In the genomic region with DNA sequence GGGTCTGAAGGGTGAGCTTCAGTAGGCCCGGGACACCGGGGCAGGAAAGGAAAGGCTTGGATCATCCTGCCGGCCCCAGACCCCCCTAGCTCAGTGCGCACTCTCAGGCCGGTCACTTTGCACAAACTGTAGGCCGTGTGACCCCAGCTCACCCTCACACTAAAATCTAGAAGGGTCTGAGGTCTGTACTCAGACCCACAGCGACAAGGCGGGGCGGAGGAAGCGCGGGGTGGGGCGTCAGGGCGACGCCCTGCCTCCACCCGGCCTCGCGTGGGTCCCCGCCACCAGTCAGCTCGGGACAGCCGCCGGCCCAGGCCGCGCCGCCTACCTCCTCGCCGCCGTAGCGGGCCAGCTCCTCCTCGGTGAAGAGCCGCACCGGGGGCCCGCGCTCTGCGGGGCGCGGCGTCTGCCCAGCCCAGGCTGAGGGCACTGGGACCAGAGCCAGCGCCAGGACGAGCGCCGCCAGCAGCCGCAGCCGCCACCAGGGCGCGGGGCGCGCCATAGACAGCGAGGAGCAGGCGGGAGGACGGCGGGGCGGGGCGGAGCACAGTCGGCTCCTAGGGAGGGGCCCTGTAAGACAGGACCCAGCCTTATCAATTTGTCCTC, we compare ENCODE assay signal across 8 mouse cellular contexts. TPM values are rescaled to one million over a fixed set of nuclear protein-coding genes. Genes with fewer than 3 reads are reported as not detected.
DNase-seq lines count a peak whose midpoint lies in the region; ATAC-seq and TF ChIP-seq lines count a peak whose summit lies in the region.

A gene (minus strand): TSS at position 604 of the 606 bp plus-strand sequence.

- H3K36me3 ChIP-seq in hindbrain, embryonic 14.5 days (replicated peaks; ENCODE audit: control insufficient read depth, insufficient read depth): no peaks in the 10 kb centered on the region
- H3K36me3 ChIP-seq in macrophage (ENCODE audit: inconsistent target): no peaks in the 10 kb centered on the region

- H3K9ac ChIP-seq in hindbrain, embryonic 14.5 days: peak within 1 kb of the TSS; percentile 83

- no peaks in the 10 kb centered on the region for H3K9me3 ChIP-seq in hindbrain, embryonic 14.5 days (ENCODE audit: control insufficient read depth, low read length)

- peak; percentile 61 for DNase-seq in adipocyte (ENCODE audit: low spot score)
- peak; percentile 42 to 71 for DNase-seq in cerebellum, postnatal 4 days (ENCODE audit: low spot score in 2 of 2)
- peak; percentile 75 for DNase-seq in gastrocnemius, adult 18-20 months (ENCODE audit: low spot score)
- peak; percentile 65 for DNase-seq in hindbrain, embryonic 14.5 days (ENCODE audit: low spot score)
- peak; percentile 69 to 72 for DNase-seq in left cerebral cortex, adult 2 months (ENCODE audit: extremely low spot score in 1 of 2, low spot score in 2 of 2)
- peak; percentile 55 to 62 for DNase-seq in right cerebral cortex, adult 2 months (ENCODE audit: low spot score in 2 of 2)
- DNase-seq in urinary bladder, postnatal 14 days (ENCODE audit: low spot score): peak; percentile 79

- no peaks in the 10 kb centered on the region for H3K27me3 ChIP-seq in hindbrain, embryonic 14.5 days (ENCODE audit: control insufficient read depth, insufficient read depth, low read length)

- peak; percentile 86 for ATAC-seq in hindbrain, embryonic 14.5 days (ENCODE audit: low FRiP score)

- intact Hi-C loops in left cerebral cortex, adult 2 months (cut with DNase I): loop anchor here (2.0 to 5.0 kb wide), 2 partner anchors 75 to 499 kb away; no protein-coding TSS in a partner anchor

- H3K4me2 ChIP-seq in hindbrain, embryonic 14.5 days (replicated peaks): peak within 1 kb of the TSS; percentile 69

- TF ChIP-seq CTCF in left cerebral cortex, adult 2 months (IDR thresholded peaks at IDR 0.05): peak; percentile 44

- H3K4me3 ChIP-seq in hindbrain, embryonic 14.5 days (replicated peaks; ENCODE audit: low read length): peak within 1 kb of the TSS; percentile 59
- H3K4me3 ChIP-seq in left cerebral cortex, adult 2 months: peak within 1 kb of the TSS; percentile 65
- peak within 1 kb of the TSS; percentile 44 for H3K4me3 ChIP-seq in macrophage (ENCODE audit: inconsistent target)

- peak within 1 kb of the TSS; percentile 52; the same call in 1 of the 2 replicates for H3K27ac ChIP-seq in hindbrain, embryonic 14.5 days
- H3K27ac ChIP-seq in left cerebral cortex, adult 2 months: peak within 1 kb of the TSS; percentile 87
- peak within 1 kb of the TSS; percentile 33 for H3K27ac ChIP-seq in macrophage

- H3K79me2 ChIP-seq in macrophage (ENCODE audit: inconsistent target): no peaks in the 10 kb centered on the region

- H3K4me1 ChIP-seq in hindbrain, embryonic 14.5 days (replicated peaks; ENCODE audit: control insufficient read depth, insufficient read depth, low read length): peaks cover 6% of the 10 kb centered on the region

- WGBS in hindbrain, embryonic 14.5 days: under 1% methylated on average over 54 of the region's 54 CpGs
- WGBS in macrophage (ENCODE audit: missing documents): 1% methylated on average over 44 of the region's 54 CpGs

RNA-seq across cellular contexts. Expression of the gene that starts here (rescaled TPM):
- total RNA-seq in gastrocnemius, adult 18-20 months (2021): 10 to 100 TPM; 67.8 to 76.9 TPM
- 161 and 166 TPM in 2 replicates for polyA plus RNA-seq in hindbrain, embryonic 14.5 days (2014; fragmentation: Nextera tagmentation; extraction: Ambion mirVana)
- total RNA-seq in left cerebral cortex, adult 2 months (2021): 10 to 100 TPM; 71.3 to 76.4 TPM
- total RNA-seq in macrophage (2018; cell fraction: chromatin; rRNA removed): 10 to 100 TPM in 1 of 26 experiments, 1 to 10 TPM in 14, not detected in 11; 1.4 to 13.4 (median 2.5) TPM
- 10 to 100 TPM; 48.8 to 69.1 (median 56.8) TPM for total RNA-seq in macrophage (2018; cell fraction: cytosol; rRNA removed)
- total RNA-seq in macrophage (2018; cell fraction: nucleus; rRNA removed): 10 to 100 TPM in 18 of 26 experiments, 1 to 10 TPM in 8; 3.8 to 23.1 (median 13.1) TPM
- 30.8 to 55.9 TPM (median 45.1 TPM) in 3 replicates for polyA plus RNA-seq in macrophage (2018)

Comparison
In these comparisons a context has a peak if more than half of its experiments do, and no peak if none do; other contexts are left out.
1. Peak in every context shown above with its lines: DNase-seq, ATAC-seq, H3K4me3 ChIP-seq and H3K27ac ChIP-seq.
2. H3K27ac ChIP-seq: peak in every context shown above with its lines; median percentile 87 in left cerebral cortex, adult 2 months; 52 in hindbrain, embryonic 14.5 days; 33 in macrophage.